Mouse (Mus musculus): ENCODE results near the gene Prrc2b. TPM values are rescaled to one million over a fixed set of nuclear protein-coding genes. Genes with fewer than 3 reads are reported as not detected.

Prrc2b gene
- total and polyA plus RNA-seq, 2 experiments: 5.5 to 14.7 TPM

DNA sequence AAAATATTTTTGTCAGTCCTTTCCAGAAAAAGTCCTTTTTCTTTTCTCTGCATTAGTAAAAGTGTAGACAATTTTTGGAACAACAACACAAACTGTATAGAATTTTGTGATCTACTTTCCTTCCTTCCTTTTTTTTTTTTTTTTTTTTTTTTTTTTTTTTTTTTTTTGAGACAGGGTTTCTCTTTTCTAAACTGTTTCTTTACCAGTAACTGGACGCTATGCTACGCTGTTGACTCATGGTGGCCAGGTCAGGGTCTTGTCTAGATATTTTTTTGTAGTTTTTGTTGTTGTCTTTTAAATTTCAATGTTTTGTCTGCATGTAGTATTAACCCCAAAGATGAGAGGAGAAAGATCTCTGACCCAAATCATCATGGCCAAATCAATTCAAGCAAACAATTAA, 29.1 kb upstream of the Prrc2b start:
- no peak overlapping the region for H3K27ac ChIP-seq (replicated peaks; ENCODE audit: insufficient read depth, low read depth, low read length)
- H3K4me1 ChIP-seq (ENCODE audit: control insufficient read depth, insufficient read depth, low read length): no peaks in the 10 kb centered on the region
- no peak for TF ChIP-seq POLR2A (IDR thresholded peaks at IDR 0.05; ENCODE audit: extremely low read depth, insufficient read depth, low read length)
- TF ChIP-seq CTCF (IDR thresholded peaks at IDR 0.05; ENCODE audit: low read depth, low read length): no peak
- 82% methylated on average over 2 of the region's 2 CpGs for WGBS
- H3K36me3 ChIP-seq (ENCODE audit: control insufficient read depth, insufficient read depth, low read length): no peaks in the 10 kb centered on the region
- H3K4me3 ChIP-seq (ENCODE audit: insufficient read depth, low read depth, low read length): no peak overlapping the region
- no peak overlapping the region for H3K9ac ChIP-seq (ENCODE audit: low read depth, low read length)
- H3K27me3 ChIP-seq (ENCODE audit: control insufficient read depth, insufficient read depth, low read length): no peaks in the 10 kb centered on the region
- no peak for DNase-seq (ENCODE audit: extremely low read depth, low read depth, low spot score)
- no peaks in the 10 kb centered on the region for H3K79me2 ChIP-seq (ENCODE audit: control insufficient read depth, insufficient read depth, low read length)

DNA sequence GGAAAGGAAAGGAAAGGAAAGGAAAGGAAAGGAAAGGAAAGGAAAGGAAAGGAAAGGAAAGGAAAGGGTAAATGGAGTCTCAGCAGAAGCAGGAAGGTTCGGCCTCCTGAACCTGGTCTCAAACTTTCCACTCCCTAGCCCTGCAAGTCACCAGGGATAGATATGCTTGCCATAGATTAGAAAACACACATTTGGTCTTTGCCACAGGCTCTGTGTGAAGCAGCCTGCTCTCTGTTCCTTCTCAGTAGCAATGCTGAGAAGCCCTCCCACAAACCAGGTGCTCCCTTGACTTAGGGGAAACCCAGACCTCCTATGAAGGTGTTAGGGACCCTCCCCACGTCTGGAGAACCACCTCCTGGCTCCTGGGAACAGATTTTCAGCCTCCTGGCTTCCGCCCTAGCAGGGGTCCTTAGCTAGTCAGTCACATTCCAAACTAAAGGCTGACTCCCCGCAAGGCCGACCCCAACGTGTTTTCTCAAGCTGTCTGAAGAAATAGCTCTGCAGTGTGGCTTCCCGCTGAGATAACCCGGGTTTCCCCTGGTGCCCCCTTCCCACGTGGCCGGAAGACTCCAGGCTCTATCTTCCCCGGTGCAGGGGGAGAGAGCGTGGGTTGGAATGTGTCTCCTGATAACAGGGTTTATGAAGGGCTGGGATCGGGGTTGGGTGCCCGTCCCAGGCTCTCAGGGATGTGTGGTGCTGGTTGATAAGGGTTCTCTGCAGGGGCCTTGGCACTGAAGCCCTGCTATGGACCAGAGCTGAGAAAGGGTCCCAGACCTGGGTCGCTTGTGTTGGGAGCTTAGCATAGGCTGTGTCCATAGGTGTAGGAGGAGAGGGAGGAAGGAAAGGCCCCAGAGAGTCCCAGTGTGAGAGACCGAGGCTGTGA, 23.0 kb upstream of the Prrc2b start:
- TF ChIP-seq CTCF (IDR thresholded peaks at IDR 0.05; ENCODE audit: low read depth, low read length) (no peak), POLR2A (IDR thresholded peaks at IDR 0.05; ENCODE audit: extremely low read depth, insufficient read depth, low read length) (no peak)
- DNase-seq (ENCODE audit: extremely low read depth, low read depth, low spot score): no peak
- Histone ChIP-seq H3K36me3 (ENCODE audit: control insufficient read depth, insufficient read depth, low read length) (no peaks in the 10 kb centered on the region), H3K27ac (replicated peaks; ENCODE audit: insufficient read depth, low read depth, low read length) (no peak overlapping the region), H3K79me2 (ENCODE audit: control insufficient read depth, insufficient read depth, low read length) (no peaks in the 10 kb centered on the region), H3K4me3 (ENCODE audit: insufficient read depth, low read depth, low read length) (no peak overlapping the region), H3K9ac (ENCODE audit: low read depth, low read length) (no peak overlapping the region), H3K4me1 (ENCODE audit: control insufficient read depth, insufficient read depth, low read length) (peaks cover 5% of the 10 kb centered on the region; the same call in 1 of the 2 replicates), H3K27me3 (ENCODE audit: control insufficient read depth, insufficient read depth, low read length) (no peaks in the 10 kb centered on the region)
- WGBS: 44% methylated on average over 16 of the region's 16 CpGs

DNA sequence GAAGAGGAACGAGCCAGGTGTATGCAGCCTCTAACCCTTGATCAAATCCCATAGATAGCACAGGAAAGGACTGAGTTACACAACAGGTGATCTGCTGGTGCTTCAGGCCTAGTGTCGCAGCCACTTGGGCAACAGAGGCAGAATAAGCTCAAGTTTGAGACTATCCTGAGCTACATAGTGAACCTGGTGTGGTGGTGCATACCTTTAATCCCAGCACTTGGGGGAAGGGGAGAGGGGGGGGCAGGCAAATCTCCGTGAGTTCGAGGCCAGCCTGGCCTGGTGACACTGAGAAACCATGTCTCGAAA, 22.4 kb upstream of the Prrc2b start:
- Histone ChIP-seq H3K9ac (ENCODE audit: low read depth, low read length) (no peak overlapping the region), H3K4me1 (ENCODE audit: control insufficient read depth, insufficient read depth, low read length) (peaks cover 5% of the 10 kb centered on the region; the same call in 1 of the 2 replicates), H3K4me3 (ENCODE audit: insufficient read depth, low read depth, low read length) (no peak overlapping the region), H3K36me3 (ENCODE audit: control insufficient read depth, insufficient read depth, low read length) (no peaks in the 10 kb centered on the region), H3K27me3 (ENCODE audit: control insufficient read depth, insufficient read depth, low read length) (no peaks in the 10 kb centered on the region), H3K79me2 (ENCODE audit: control insufficient read depth, insufficient read depth, low read length) (no peaks in the 10 kb centered on the region), H3K27ac (replicated peaks; ENCODE audit: insufficient read depth, low read depth, low read length) (no peak overlapping the region)
- TF ChIP-seq POLR2A (IDR thresholded peaks at IDR 0.05; ENCODE audit: extremely low read depth, insufficient read depth, low read length) (no peak), CTCF (IDR thresholded peaks at IDR 0.05; ENCODE audit: low read depth, low read length) (no peak)
- 82% methylated on average over 5 of the region's 5 CpGs for WGBS
- no peak for DNase-seq (ENCODE audit: extremely low read depth, low read depth, low spot score)

DNA sequence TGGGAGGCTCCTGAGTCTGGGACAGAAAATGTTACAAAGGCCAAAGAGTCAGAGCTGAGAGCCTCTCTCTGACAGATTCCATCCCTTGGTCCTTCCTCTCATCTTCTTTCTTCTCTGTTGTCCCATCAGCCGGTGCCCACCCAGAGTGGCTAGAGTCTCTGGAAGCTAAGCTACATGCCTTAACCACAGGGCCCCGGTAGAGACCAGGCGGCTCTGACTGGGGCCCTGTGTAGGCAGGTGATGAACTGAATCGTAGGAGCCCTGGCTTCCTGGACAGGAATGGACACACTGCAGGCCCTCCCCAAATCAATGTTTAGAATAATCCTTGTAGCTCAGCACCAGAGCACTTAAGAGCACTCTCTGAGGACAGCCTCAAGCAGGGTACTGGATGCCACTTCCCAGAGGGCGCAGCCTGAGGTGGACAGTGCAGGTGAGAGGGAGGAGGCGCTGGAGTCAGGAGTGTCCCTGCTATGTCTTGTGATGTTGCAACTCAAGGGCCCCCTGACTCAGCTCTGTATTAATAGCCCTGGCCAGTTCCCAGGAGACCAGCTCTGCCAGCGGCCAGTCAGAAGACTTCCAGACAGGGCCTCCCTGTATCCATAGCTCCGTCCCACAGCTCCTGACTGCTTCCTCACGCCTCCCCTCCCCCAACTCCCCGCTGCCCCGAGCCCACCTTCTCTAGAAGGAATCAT, 21.4 kb upstream of the Prrc2b start:
- DNase-seq (ENCODE audit: extremely low read depth, low read depth, low spot score): no peak

DNA sequence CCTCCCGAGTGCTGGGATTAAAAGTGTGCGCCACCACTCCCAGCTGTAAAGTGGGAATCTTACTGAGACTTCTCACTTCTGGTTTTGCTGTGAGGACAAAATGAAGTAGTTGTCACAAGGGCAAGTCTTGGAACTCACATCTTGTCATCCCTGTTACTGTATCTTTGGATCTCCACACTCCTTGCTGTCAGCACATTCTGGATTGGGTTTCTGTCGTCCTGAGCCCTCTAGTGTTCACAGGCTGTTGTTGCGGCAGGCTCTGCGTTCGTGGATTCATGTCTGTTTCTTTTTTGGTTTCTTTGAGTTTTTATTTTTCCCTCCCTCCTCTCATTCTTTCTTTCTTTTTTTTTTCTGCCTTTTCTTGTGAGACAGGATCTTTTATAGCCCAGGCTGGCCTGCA, 20.4 kb upstream of the Prrc2b start:
- no peak overlapping the region for H3K27ac ChIP-seq (replicated peaks; ENCODE audit: insufficient read depth, low read depth, low read length)
- H3K9ac ChIP-seq (ENCODE audit: low read depth, low read length): no peak overlapping the region
- H3K79me2 ChIP-seq (ENCODE audit: control insufficient read depth, insufficient read depth, low read length): no peaks in the 10 kb centered on the region
- WGBS: 34% methylated on average over 6 of the region's 6 CpGs
- peak; percentile 39 for DNase-seq (ENCODE audit: extremely low read depth, low read depth, low spot score)
- H3K4me3 ChIP-seq (ENCODE audit: insufficient read depth, low read depth, low read length): no peak overlapping the region
- H3K4me1 ChIP-seq (ENCODE audit: control insufficient read depth, insufficient read depth, low read length): peaks cover 5% of the 10 kb centered on the region; the same call in 1 of the 2 replicates
- TF ChIP-seq CTCF (IDR thresholded peaks at IDR 0.05; ENCODE audit: low read depth, low read length) (peak; percentile 78), POLR2A (IDR thresholded peaks at IDR 0.05; ENCODE audit: extremely low read depth, insufficient read depth, low read length) (no peak)
- H3K36me3 ChIP-seq (ENCODE audit: control insufficient read depth, insufficient read depth, low read length): no peaks in the 10 kb centered on the region
- no peaks in the 10 kb centered on the region for H3K27me3 ChIP-seq (ENCODE audit: control insufficient read depth, insufficient read depth, low read length)

More for the DNA sequence above, 21.4 kb upstream of the Prrc2b start:
- Histone ChIP-seq H3K4me1 (ENCODE audit: control insufficient read depth, insufficient read depth, low read length) (peaks cover 5% of the 10 kb centered on the region; the same call in 1 of the 2 replicates), H3K27ac (replicated peaks; ENCODE audit: insufficient read depth, low read depth, low read length) (no peak overlapping the region), H3K9ac (ENCODE audit: low read depth, low read length) (no peak overlapping the region), H3K79me2 (ENCODE audit: control insufficient read depth, insufficient read depth, low read length) (no peaks in the 10 kb centered on the region), H3K27me3 (ENCODE audit: control insufficient read depth, insufficient read depth, low read length) (no peaks in the 10 kb centered on the region), H3K36me3 (ENCODE audit: control insufficient read depth, insufficient read depth, low read length) (no peaks in the 10 kb centered on the region), H3K4me3 (ENCODE audit: insufficient read depth, low read depth, low read length) (no peak overlapping the region)
- TF ChIP-seq CTCF (IDR thresholded peaks at IDR 0.05; ENCODE audit: low read depth, low read length): no peak
- no peak for TF ChIP-seq POLR2A (IDR thresholded peaks at IDR 0.05; ENCODE audit: extremely low read depth, insufficient read depth, low read length)
- 73% methylated on average over 11 of the region's 11 CpGs for WGBS

All from liver, adult 2 months (tissue).